Mouse (Mus musculus) kidney, postnatal 4 days (tissue): ENCODE measurements around the gene Frmd4b.

Experiments used
- DNase-seq, 2 experiments: peaks; one replicate each; pipeline ENCODE4 v3.0.0; 2021; ENCODE audit warnings: mixed read lengths in 2 of 2

Gene Frmd4b

DNA sequence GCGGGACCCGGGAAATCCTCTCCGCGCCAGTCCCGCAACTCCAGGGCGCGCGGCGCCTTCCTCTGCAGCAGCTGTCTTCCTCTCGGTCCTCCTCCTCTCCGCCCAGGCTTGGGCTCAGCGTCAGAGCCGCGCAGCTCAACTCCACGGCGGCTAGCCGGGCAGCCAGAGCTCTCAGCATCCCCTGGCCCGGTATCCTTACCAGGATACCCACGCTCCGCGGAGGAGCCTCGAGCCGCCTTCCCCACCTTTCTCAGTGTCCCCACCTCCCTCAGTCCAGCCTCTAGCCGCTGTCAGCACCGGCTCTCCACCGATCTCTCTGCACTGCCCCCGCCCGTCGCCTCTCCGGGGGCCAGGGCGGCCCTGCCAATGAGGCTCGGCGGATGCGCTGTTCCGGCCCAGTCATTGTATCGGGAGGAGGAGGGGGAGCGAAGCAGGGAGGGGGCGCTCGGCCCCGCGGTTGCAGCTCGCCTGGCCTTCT, at the start of gene Frmd4b:
TSS of gene Frmd4b (minus strand) at position 276 of the 478 bp plus-strand sequence.
- peak; percentile 71 to 81 for DNase-seq

GRCm38 (mm10) chr6:97666417-97666816, 49.1 kb upstream of the Frmd4b start:
- no peak for DNase-seq

- DNase-seq: no peak
Measured at GRCm38 (mm10) chr6:97658921-97659320, 41.6 kb upstream of the Frmd4b start.

DNA sequence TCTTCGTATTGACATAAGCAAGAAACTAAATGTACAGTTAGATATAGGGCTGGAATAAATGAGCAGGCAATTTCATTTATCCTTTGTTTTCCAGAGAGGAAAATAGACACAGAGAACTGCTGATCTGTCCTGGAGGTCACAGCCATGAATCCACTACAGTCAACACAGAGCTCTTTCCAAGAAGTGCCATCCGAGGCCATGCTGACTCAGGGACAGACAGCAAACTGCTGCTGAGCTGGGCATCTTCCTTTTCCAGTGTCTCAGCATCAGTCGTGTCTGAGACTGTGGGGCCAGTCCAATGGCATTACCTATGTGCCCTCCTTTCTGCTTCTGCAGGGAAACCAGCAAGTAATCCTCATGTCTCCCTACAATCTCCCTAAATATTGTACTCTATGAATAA, 38.6 kb upstream of the Frmd4b start:
- DNase-seq: no peak

GRCm38 (mm10) chr6:97647501-97647900, 30.2 kb upstream of the Frmd4b start:
- DNase-seq: no peak

GRCm38 (mm10) chr6:97623330-97623729, 6.0 kb upstream of the Frmd4b start:
- no peak for DNase-seq

GRCm38 (mm10) chr6:97622236-97622635, 4.9 kb upstream of the Frmd4b start:
- DNase-seq: no peak

DNA sequence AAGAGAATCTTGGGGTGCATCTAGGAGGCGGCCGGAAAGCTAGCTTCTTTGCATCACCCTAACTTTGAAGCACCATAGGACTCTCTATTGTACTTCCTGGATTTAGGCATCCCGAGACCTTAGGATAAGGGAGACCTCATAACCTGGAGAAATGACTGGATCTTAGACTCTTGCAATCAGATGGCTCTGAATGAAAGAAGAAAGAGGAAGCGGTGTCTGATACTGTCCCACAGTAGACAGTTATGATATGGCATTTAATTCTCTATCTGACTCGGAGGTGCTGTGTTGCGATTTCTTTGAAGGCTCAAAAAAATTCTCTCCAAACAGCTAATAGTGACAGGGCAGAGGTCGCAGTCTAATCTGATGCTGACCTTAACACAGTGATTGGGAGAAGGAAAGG, 433 bp upstream of the Frmd4b start:
- DNase-seq: no peak

DNA sequence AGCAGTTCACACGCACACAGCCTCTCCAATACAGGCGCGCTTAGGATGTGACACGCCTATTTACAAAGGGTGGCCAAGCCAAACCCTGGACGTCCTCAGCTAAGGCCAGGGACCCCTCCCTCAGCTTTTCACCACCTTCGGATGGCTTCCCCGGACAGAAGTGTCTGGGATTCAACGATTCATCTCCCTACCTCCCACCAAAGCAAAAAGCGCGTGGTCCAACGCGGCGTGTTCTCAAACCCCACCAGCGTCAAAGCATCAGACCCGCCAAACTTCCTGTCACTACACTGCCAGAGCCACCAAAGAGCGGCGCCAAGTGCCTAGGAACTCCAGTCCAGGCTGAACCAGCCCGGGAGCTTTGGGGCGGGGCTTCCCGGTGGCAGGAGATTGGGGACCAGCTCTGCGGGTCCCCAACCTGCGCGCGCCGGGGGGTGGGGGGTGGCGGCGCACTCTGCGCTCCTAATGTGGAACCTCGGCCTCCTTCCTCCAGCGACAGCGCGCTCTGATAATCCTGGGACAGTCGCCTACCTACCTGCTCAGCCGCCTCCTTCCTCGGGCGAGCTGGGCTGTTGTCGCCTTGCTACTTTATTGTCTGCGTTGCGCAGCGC, 579 bp downstream of the Frmd4b start:
- peak; percentile 64 to 73 for DNase-seq

GRCm38 (mm10) chr6:97615901-97616461, 1.4 kb downstream of the Frmd4b start:
- peak; percentile 7 to 31 for DNase-seq

GRCm38 (mm10) chr6:97614179-97614578, 3.2 kb downstream of the Frmd4b start:
- DNase-seq: no peak

DNA sequence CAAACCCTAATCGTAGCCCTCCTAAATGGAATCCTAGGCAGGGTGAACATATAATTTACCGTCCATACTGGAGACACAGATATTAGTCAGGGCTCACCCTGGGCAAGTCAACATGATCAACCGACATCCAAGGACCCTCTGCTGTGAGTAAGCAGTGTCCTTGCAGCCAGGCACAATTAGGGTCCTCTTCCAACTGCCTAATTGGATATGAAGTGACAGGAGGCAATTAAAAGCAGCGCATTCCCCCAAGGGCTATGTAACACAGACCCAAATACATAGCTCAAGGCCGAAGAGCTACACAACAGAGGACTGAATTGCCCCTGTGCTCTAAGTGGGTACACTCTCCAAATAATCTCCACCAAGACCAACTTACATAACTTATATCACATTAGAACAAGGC, 4.5 kb downstream of the Frmd4b start:
- DNase-seq: no peak

DNA sequence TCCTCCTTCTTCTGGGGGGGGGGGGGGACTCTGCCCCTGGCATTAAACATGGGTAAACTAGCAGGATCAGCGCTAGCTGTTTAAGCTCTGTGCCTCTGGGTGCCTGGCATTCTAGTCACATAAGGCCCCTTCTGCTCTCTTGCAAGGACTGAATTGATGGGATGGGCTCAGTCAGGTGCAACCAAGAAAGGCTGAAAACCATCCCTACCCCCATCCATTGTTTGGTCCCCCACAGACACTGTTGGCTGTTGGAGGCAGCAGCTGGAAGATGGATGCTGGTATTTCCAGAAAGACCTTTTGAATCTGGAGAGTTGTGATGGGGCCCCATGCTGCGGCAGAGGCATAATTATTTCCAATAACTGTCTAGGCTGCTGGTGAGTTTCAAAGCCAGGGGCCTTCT, 7.3 kb downstream of the Frmd4b start:
- DNase-seq: no peak

DNA sequence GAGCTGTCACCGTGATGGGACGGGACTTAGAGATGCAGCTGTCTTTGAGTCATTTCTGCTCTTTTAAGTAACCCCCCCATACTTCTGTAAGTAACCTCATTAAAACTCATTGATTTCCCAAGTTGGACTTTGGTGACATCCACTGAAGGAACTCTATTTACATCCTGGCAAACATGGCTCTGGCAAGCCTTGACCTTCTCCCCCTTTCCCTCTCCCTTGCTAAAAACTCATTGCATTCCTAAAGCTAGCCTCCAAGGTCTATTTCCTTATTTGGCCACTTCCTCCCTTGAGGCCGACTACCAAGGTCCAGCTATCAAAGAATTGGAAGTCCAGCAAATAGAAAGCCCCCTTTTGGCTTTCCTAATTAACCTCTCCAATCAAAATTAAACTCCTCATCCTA, 9.7 kb downstream of the Frmd4b start:
- no peak for DNase-seq

GRCm38 (mm10) chr6:97595218-97595617, 22.1 kb downstream of the Frmd4b start:
- no peak for DNase-seq

DNA sequence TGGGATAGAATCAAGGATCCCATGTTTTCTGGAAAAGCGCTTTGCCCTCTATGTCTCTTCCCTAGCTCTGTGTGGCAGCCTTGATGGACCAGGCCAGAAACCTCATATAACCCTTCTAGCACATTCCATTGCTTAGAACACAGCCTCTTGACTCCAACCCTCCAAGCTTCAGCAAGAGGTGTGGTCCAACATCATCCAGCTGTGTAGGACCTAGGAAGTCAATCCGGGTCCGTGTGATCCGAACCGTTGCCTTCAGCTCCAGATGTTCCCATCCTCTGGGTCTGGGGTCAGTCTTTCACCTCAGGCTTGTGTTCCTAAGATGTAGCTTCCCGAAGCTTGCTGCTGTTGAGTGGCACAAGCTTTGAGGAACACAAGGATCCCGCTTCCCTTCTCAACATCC, 22.8 kb downstream of the Frmd4b start:
- no peak for DNase-seq

DNA sequence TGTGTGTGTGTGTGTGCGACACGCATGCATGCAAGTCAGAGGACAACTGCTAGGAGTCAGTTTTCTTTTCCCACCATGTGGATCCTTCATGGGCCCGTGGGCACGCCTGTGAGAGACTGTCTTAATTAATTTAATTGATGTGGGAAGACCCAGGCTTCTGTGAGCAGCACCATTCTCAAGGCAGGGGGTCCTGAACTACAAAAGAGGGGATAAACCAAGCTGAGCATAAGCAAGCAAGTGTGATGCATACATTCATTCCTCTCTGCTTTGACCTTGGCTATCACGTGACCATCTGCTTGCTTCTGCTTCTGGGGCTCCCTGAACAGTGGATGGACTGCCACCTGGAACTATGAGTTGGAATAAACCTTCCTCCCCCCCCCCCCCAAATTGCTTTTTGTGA, 27.1 kb downstream of the Frmd4b start:
- DNase-seq: no peak

GRCm38 (mm10) chr6:97589581-97589980, 27.8 kb downstream of the Frmd4b start:
- no peak for DNase-seq

DNA sequence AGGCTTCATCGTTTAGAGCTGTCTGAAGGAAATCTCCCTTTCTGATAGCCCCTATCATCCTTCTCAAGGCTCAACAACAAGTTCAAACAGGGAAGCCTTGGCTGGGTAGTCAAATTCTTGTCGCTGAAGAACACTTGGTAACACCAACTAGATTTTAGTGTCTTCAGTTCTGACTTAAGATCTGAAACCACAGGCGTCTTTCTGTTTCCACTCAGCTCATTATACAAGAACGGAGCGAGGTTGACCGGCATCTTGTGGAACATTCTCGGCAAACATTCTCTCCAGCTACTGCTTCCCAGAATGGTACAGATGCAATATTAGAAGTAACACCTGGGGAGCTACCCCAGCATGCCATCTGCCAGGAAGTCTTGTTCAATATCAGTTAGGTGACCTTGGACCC, 28.3 kb downstream of the Frmd4b start:
- no peak for DNase-seq

DNA sequence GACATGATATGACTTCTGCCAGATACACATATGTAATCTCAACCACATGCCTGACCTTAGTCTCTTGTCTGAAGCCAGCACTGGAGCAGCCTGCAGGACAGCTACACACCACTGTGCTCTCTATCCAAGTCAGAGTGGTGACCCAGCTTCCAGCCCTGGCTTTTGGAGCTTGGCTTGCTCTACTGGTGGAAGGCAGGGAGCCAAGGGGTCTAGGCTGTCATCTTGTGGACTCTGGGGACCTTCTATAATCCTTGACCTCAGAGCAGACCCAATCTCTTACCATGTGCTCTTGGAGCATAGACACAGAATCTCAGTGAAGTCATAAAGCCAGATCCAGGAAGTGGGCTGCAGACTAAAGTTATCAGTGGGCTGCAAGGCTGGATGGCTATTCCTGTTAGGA, 30.7 kb downstream of the Frmd4b start:
- DNase-seq: peak in 1 of 2 experiments; percentile 30

DNA sequence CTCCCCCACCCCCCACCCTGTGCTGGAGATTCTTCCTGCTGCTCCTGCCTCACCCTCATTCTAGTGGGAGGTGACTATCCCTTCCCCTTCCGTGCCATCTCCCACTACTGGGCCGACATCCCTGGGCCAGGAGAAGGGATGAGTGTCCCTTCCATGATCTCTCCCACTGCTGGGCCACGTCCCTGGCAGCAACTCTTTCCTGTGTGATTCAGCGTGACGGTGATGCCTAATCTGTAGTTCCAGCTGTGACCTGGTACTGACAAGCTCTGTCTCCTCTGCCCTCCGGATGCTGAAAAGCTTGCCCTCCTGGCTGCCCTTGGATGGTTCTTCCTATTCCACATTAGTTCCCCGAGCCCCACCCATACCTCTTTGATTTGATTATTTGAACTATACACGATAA, 31.3 kb downstream of the Frmd4b start:
- no peak for DNase-seq

- DNase-seq: peak in 1 of 2 experiments; percentile 15
Measured at GRCm38 (mm10) chr6:97582748-97583147, 34.6 kb downstream of the Frmd4b start.

DNA sequence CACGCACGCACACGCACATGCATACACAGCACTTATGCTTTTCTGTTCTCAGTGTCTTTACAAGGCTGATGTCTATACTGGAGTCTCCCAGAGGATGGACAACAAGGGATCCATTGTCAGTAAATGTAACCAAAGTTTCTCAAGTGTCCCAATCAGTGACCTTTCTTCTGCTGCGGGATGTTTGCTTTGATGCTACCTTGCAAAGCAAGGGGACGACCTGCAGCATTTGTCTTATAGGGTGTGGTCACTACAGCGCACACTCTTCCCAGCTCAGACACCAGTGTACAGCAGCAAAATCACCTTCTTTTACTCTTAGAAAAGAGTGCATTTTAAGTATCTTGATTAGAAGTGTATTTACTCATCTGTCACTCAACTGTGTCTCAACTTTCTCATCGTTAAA, 35.4 kb downstream of the Frmd4b start:
- no peak for DNase-seq

GRCm38 (mm10) chr6:97580479-97581030, 36.8 kb downstream of the Frmd4b start:
- no peak for DNase-seq

- peak in 1 of 2 experiments; percentile 14 for DNase-seq
Measured at GRCm38 (mm10) chr6:97579704-97580103, 37.6 kb downstream of the Frmd4b start.
